ENCODE assay signal across 11 mouse cellular contexts in genomic region chr12:85959822-85960501, GRCm38 (mm10).
DNase-seq lines count a peak whose midpoint lies in the region; TF ChIP-seq lines count a peak whose summit lies in the region.
"Had no signal": no experiment of that assay in that cellular context is flagged by ENCODE, and none has a peak within 500 bp of the region (broad histone marks: within the 10 kb centered on the region; RNA-seq: fewer than 3 reads in every experiment).

No protein-coding gene starts in this region.

- intact Hi-C loops in gastrocnemius, postnatal 36 days (cut with DNase I): no loop called here

- H3K4me3 ChIP-seq in olfactory bulb, adult 2 months (ENCODE audit: insufficient read depth, low read depth, low read length): no peak overlapping the region
- H3K4me3 ChIP-seq: midbrain, embryonic 12.5 days had no signal

- DNase-seq in gastrocnemius, postnatal 25 days: peak; percentile 21
- DNase-seq in gastrocnemius, postnatal 36 days: no peak
- DNase-seq in right cerebral cortex, adult 18-20 months: peak; percentile 67
- no peak for DNase-seq in right cerebral cortex, postnatal 14 days
- peak; percentile 9 to 39 for DNase-seq in kidney, adult 8-10 months
- no peak for DNase-seq in layer of hippocampus, postnatal 10 days (ENCODE audit: low spot score in 2 of 2)
- no peak for DNase-seq in thymus, adult 18-20 months
- DNase-seq: adrenal gland, postnatal 36 days; thymus, postnatal 25 days had no signal

- TF ChIP-seq CTCF in olfactory bulb, adult 2 months (IDR thresholded peaks at IDR 0.05; ENCODE audit: insufficient read depth, low read depth, low read length): no peak

- no peak for TF ChIP-seq POLR2A in olfactory bulb, adult 2 months (IDR thresholded peaks at IDR 0.05; ENCODE audit: insufficient read depth, low read depth, low read length)

- peak overlapping the region; percentile 52 for H3K27ac ChIP-seq in olfactory bulb, adult 2 months (ENCODE audit: insufficient read depth, low read depth, low read length)
- H3K27ac ChIP-seq: midbrain, embryonic 12.5 days had no signal

- 52% methylated on average over 10 of the region's 10 CpGs for WGBS in olfactory bulb, adult 2 months

- H3K4me1 ChIP-seq in olfactory bulb, adult 2 months (ENCODE audit: control insufficient read depth, insufficient read depth, low read length): peaks cover 41% of the 10 kb centered on the region
- H3K4me1 ChIP-seq: midbrain, embryonic 12.5 days had no signal

Comparison
In these comparisons a context has a peak if more than half of its experiments do, and no peak if none do; other contexts are left out.
1. DNase-seq: peak in gastrocnemius, postnatal 25 days (single experiment), right cerebral cortex, adult 18-20 months (single experiment) and kidney, adult 8-10 months (2 of 2); none in gastrocnemius, postnatal 36 days (0 of 2), right cerebral cortex, postnatal 14 days (single experiment), layer of hippocampus, postnatal 10 days (0 of 2) and thymus, adult 18-20 months (0 of 2).